Mouse (Mus musculus) heart, postnatal 10 days (tissue): ENCODE measurements around the gene Rasgrp3. TPM values are rescaled to one million over a fixed set of nuclear protein-coding genes. Genes with fewer than 3 reads are reported as not detected.

Experiments used
- DNase-seq, 2 experiments: peaks; one replicate each; pipeline ENCODE4 v3.0.0; 2021
- intact Hi-C: fragments of 180-260 bp; cut with DNase I; formaldehyde crosslinking; loops from one replicate; pipeline ENCODE4 v1.15.1; 2025
- total RNA-seq, 2 experiments: library from RNA; stranded (reverse); gene quantifications; 2 replicates each; pipeline ENCODE4 v1.2.3; 2021

The Rasgrp3 gene
- total RNA-seq, 2 experiments from 2014 or later = 46.1 to 67.9 TPM

DNA sequence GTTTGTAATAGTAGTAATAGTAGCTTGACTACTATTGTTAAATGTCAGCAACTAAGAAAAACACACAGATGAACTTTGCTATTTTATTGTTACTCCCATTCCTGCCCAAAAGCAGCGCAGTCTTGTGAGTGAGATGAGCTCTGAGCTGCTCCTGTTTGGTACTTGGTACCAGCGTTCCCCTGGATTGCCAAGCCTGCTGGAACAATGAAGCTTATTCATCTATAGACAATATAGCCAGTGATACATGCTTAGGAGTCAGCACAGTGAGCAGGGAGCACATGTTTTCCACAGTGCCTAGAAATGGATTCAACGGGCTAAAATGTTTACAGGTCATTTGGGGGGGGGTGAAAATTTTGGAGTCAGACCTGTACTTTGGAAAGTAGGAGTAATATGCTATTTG is 50.5 kb downstream of the Rasgrp3 start:
- DNase-seq = no peak
- intact Hi-C loops = no loop called here

DNA sequence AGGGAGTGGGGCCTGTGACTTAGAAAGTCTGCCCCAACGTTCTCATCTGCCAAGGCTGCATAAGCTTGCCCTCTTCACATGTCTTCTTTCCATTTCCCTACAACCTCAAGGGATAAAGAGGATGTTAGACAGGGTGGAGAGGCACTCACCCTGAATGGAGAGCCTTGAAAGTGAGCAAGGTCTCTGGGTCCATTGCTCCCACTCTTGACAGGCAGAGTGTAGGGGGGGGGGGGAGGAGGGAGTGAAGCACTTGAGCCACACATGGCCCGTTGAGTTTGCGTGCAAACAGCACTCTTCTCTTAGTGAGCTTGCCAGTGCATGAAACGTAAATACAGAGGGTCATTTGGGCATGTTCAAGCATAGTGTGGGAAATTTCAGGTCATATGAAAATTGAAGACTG is 59.5 kb downstream of the Rasgrp3 start:
- intact Hi-C loops = loop anchor here (2.0 kb wide), 1 partner anchor 38 kb away; no protein-coding TSS in a partner anchor
- DNase-seq = no peak

GRCm38 (mm10) chr17:75498241-75498651 is 62.5 kb downstream of the Rasgrp3 start:
- peak; percentile 44 to 47 for DNase-seq
- intact Hi-C loops = no loop called here

- intact Hi-C loops = no loop called here
Observed at GRCm38 (mm10) chr17:75503031-75503430, 67.3 kb downstream of the Rasgrp3 start.

GRCm38 (mm10) chr17:75505053-75505452 is 69.4 kb downstream of the Rasgrp3 start:
- DNase-seq = no peak
- intact Hi-C loops = no loop called here

More at GRCm38 (mm10) chr17:75503031-75503430, 67.3 kb downstream of the Rasgrp3 start:
- DNase-seq = no peak

DNA sequence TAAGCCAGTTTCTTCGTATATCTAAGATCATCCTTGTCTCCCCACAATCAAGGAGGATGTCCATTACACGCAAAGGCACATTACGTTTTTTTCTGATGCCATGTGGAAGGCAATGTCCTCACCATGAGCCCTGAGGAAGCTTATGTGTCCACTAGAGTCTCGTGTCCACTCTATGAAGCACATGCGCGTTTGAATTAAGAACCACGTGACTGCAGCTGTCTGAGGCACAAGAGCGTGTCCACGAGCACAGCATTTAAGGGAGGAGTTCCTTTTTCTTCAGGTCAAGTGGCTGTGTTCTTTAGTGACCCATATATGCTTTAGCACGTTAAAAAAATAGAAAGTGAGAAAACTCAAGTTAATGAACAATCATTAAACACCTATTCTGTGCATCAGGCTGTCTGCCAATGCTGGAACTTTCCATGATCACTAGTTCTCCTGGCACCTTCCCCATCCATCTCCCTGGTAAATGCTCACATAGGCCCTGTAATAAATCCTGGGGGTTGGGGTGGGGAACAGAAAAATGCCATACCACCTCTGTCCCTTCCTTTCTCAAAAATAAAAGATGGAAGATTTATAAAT is 70.5 kb downstream of the Rasgrp3 start:
- no peak for DNase-seq
- intact Hi-C loops = no loop called here

DNA sequence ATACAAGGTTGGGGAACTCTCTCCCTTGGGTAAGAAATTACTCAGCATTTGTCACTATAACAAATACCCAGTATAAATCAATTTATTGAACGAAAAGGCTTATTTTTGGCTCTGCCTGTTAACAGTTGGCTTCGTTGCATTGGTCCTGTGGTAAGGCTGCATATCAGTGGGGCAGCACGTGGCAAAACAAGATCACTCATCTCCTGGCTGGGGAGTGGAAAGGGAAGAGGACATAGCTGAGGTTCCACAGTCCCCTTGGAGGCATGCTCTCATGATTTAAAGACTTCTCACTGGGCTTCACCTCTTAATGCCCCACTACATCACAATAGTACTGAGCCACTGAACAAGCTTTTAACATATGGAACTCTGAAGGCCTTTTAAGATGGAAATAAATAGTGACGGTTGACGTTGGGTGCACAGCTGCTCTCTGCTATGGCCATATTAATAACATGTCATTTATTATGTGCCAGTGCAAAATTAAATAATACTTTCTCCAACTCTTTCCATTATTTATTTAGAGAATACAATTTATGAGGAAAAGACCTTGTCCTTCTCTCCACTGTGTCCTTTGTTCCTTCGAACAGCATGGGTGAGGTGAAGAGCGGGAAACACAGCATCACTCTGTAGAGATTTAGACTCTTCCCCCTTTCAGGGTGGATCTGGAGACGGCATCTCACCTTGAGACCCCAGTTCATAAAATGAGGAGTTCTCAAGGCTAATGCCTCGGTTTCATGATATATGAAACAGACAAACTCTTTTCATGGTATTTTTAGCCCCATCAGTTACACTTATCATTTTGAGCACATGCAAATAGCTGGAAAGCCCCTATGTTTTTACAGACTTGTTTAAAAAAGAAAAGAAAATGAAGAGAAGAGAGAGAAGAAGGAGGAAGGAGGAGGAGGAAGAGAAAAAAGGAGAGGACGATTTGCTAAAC is 71.3 kb downstream of the Rasgrp3 start:
- no peak for DNase-seq
- intact Hi-C loops = no loop called here

- DNase-seq = no peak
- intact Hi-C loops = no loop called here
Observed at GRCm38 (mm10) chr17:75509257-75509656, 73.6 kb downstream of the Rasgrp3 start.

DNA sequence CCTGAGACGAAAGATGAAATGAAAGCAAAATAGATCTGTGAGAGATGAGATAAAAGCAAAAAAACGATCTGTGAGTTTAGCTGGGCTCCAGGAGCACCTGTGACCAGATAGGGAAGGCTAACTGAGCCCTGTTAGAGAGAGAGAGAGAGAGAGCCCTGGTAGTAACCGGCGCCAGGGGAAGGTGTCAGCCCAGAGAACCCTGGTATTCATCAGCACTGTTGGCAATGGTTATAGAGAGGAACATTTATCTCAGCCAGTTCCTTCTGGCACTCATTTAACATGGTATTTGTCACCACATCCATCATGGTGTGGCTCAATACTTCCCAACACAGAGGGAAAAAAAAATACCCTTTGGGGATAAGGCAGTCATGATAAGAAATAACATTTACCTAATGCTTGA is 80.9 kb downstream of the Rasgrp3 start:
- no peak for DNase-seq
- intact Hi-C loops = no loop called here

- no peak for DNase-seq
Observed at GRCm38 (mm10) chr17:75518181-75518901, 82.6 kb downstream of the Rasgrp3 start.

GRCm38 (mm10) chr17:75519239-75519900 is 83.7 kb downstream of the Rasgrp3 start:
- no peak for DNase-seq
- intact Hi-C loops = no loop called here

More at GRCm38 (mm10) chr17:75518181-75518901, 82.6 kb downstream of the Rasgrp3 start:
- intact Hi-C loops = no loop called here

DNA sequence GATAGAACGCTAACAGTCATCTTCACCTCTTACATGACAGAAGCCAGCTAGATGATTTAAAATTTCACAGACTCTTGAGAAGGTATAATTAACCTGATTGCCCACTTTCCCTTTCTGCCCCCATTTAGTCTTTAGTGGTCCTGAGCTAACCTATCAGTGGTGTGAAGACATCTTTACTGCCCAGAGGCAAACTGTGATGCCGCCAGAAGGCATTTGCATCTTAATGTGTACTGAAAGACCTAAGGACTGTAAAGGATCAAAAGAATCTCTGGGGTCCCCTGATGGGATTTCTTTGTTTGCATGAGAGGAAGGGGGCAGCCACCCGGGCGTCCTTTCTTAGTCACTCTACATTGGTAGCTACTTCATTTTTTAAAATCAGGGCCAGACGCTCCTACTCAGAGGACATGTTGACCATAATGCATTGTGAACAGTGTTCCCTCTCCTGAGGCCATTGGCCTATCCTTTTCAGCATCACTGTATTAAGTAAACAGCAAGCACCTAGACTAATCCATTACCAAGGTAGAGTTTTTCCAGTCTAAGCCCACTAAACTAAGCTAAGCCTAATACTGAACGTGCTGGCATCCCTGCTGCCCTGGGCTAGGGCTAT is 85.6 kb downstream of the Rasgrp3 start:
- intact Hi-C loops = no loop called here
- DNase-seq = no peak

- intact Hi-C loops = no loop called here
- DNase-seq = peak; percentile 58 to 69
Observed at GRCm38 (mm10) chr17:75522347-75523065, 86.8 kb downstream of the Rasgrp3 start.

DNA sequence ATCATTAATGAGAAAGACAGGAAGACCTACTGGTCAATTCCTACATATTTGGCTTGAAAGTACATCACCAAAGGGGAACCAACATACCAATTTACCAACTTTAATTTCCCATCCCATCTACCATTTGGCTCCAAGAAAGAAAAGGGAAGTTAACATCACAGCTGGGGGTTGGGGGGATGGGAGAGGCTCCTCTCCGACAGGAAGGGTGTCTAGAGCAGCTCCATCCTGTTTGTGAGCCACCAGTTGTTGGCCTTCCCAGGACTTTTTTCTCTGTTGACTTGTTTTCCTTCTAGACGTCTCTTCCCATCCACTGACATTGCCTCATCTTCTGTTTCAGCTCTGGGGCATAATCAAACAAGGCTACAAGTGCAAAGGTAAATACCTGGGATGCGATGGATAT is 88.1 kb downstream of the Rasgrp3 start:
- intact Hi-C loops = no loop called here
- peak; percentile 44 to 54 for DNase-seq

DNA sequence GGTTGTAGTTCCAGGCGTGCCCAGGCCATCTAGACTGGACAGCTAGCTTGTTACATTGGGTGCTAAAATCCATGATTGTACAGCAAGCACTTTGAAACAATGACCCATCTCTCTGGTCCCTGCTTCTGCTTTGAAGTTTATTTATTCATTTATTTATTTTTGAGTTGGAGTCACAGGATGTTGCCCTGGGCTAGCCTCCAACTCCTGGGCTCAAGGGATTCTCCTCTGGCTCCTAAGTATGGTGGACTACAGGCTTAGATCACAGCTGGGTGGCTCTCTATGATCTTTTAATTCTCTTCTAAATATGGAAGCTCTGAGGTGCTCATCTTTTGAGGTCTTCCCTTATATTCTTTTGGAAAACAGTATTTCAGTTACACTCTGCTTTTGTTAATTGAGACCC is 90.7 kb downstream of the Rasgrp3 start:
- DNase-seq = peak in 1 of 2 experiments; percentile 20

DNA sequence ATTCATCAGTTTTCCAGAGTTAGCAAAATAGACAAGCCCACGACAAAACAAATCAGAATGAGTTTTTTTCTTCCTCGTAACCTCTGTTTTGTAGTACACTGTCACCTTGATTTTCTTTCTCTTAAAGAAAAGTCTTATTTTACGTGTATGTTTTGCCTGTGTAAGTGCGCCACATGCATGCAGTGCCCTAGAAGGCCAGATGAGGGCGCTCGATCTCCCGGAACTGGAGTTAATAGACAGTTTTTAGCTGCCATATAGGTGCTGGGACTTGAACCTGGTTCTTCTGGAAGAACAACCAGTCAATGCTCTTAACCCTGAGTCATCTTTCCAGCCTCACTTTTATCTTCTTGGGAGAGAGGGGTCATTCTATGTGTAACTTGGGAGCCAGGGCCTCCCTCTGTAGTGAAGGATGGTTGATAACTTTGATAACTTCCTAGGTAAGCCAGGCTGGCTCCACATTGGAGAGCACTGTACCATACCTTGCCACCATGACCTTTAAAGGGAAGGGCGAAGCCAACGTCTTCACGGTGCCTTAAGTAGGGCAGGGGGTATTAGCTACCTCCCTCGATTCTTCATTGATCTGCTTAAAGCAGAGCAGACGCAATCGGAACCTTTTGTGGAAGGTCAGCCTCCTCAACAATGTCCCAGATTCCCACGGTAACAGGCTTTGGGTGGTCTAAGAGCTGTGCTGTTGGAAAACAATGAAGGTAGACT is 93.7 kb downstream of the Rasgrp3 start:
- no peak for DNase-seq
- intact Hi-C loops = no loop called here

More for the DNA sequence above, 90.7 kb downstream of the Rasgrp3 start:
- intact Hi-C loops = no loop called here

- intact Hi-C loops = loop anchor here (2.0 to 10.0 kb wide), 5 partner anchors 38 to 798 kb away; no protein-coding TSS in a partner anchor
Observed at GRCm38 (mm10) chr17:75532469-75532986, 96.8 kb downstream of the Rasgrp3 start.

GRCm38 (mm10) chr17:75534314-75535020 is 98.8 kb downstream of the Rasgrp3 start:
- intact Hi-C loops = loop anchor here (5.0 to 10.0 kb wide), 5 partner anchors 130 to 800 kb away; no protein-coding TSS in a partner anchor
- no peak for DNase-seq

More at GRCm38 (mm10) chr17:75532469-75532986, 96.8 kb downstream of the Rasgrp3 start:
- no peak for DNase-seq
